Mouse (Mus musculus): ENCODE results near the gene Ccdc54.

DNA sequence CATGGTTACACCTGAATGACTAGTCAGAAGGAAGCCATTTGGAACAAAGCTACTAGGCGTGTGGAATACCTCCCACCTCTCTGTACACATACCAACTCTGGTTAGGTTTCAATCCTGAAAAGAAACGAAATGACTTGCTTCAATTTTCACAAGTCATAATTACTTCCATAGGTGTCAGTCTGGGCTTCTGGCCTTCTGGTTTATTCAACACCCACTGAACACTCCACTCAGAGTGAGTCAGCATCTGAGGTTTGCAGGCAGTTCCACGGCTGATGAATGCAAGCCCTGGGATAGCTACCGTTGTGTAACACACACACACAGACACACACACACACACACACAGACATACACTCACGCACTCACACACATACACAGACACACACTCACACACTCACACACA lies 19.6 kb upstream of the Ccdc54 start:
- no peak for TF ChIP-seq POLR2A (IDR thresholded peaks at IDR 0.05; ENCODE audit: control insufficient read depth, extremely low read depth, insufficient read depth, low read length, poor library complexity)
- TF ChIP-seq CTCF (IDR thresholded peaks at IDR 0.05; ENCODE audit: borderline replicate concordance, control insufficient read depth, extremely low read depth, insufficient read depth, low read length, poor library complexity) = no peak

Data from thymus, adult 2 months (tissue).